Mouse (Mus musculus) brain, embryonic 14.5 days (tissue): ENCODE data around the gene Cask.

Experiments used
- CTCF ChIP-seq: fragments of 200-500 bp; IDR thresholded peaks from 2 replicates; pipeline ENCODE4 v1.5.1; 2012; ENCODE audit warnings: inconsistent platforms, mild to moderate bottlenecking, moderate library complexity, borderline replicate concordance; ENCODE audit not compliant: insufficient read depth, insufficient read length; ENCODE audit errors: extremely low read depth
- POLR2A ChIP-seq: fragments of 200-500 bp; IDR thresholded peaks from 2 replicates; pipeline ENCODE4 v1.6.1; 2012; ENCODE audit warnings: mild to moderate bottlenecking, inconsistent platforms, borderline replicate concordance; ENCODE audit not compliant: poor library complexity, insufficient read depth, insufficient read length, severe bottlenecking; ENCODE audit errors: extremely low read depth

DNA sequence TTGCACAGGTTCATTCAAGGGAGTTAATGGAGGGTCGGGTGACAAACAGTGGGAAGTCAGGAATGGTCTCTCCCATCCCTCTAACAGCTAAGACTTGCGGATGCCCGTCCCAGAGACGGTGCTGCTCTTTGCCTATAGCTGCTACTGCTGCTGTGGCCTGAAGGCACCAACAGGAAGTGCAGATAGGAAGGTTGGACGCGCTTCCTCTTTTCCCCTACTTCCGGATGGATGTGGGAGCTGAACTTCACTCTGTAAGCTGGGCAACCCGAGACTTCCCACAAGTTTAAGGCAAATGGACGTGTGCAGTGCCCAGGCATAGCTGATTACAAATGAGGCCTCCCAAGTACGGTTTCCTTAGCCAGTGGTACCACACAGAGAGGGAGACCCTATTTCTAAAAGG, 333.1 kb downstream of the Cask start:
- TF ChIP-seq CTCF (no peak), POLR2A (no peak)
